Mouse (Mus musculus): ENCODE measurements around the gene Hspd1.

GRCm38 (mm10) chr1:55028512-55029249 is 59.4 kb downstream of the Hspd1 start:
- TF ChIP-seq CTCF (IDR thresholded peaks at IDR 0.05) (no peak), EP300 (IDR thresholded peaks at IDR 0.05) (no peak)
